Mouse (Mus musculus) MEL (cell line): ENCODE results near the gene Tmem203. TPM values are rescaled to one million over a fixed set of nuclear protein-coding genes. Genes with fewer than 3 reads are reported as not detected.

ENCODE experiments used
- DNase-seq: peaks from one replicate; pipeline ENCODE4 v3.0.0; 2011; ENCODE audit warnings: low read depth, low spot score
- H3K27ac ChIP-seq: 2 replicates; pipeline ENCODE4 v1.5.1; 2012; ENCODE audit warnings: low read depth, mild to moderate bottlenecking, control low read depth, low read length, moderate library complexity; ENCODE audit not compliant: control insufficient read depth
- H3K27me3 ChIP-seq, 2 experiments: fragments of 150-350 bp in 1 of 2; sonication (generic) in 1 of 2; 2 replicates each; pipeline ENCODE4 v1.6.1; 2012; ENCODE audit warnings: low read length in 2 of 2, mild to moderate bottlenecking in 2 of 2, improper control_type of control experiment in 1 of 2, moderate library complexity in 1 of 2; ENCODE audit not compliant: insufficient read depth in 2 of 2, control insufficient read depth in 1 of 2
- H3K36me3 ChIP-seq, 2 experiments: 2 replicates each; pipeline ENCODE4 v1.6.1; 2012 to 2014; ENCODE audit warnings: low read length in 2 of 2, improper control_type of control experiment in 1 of 2, inconsistent platforms in 1 of 2, mild to moderate bottlenecking in 1 of 2; ENCODE audit not compliant: insufficient read depth in 2 of 2, control insufficient read depth in 1 of 2
- H3K4me1 ChIP-seq, 2 experiments: fragments of 150-350 bp in 1 of 2; sonication (generic) in 1 of 2; 2 replicates each; pipeline ENCODE4 v1.6.1; 2012; ENCODE audit warnings: low read length in 2 of 2, improper control_type of control experiment in 1 of 2, mild to moderate bottlenecking in 1 of 2; ENCODE audit not compliant: insufficient read depth in 2 of 2, control insufficient read depth in 1 of 2
- H3K4me3 ChIP-seq, 2 experiments: fragments of 150-350 bp in 1 of 2; sonication (generic) in 1 of 2; 2 replicates each; pipeline ENCODE4 v1.5.1; 2012; ENCODE audit warnings: low read depth in 2 of 2, low read length in 2 of 2, mild to moderate bottlenecking in 2 of 2, moderate library complexity in 2 of 2, control low read depth in 1 of 2, improper control_type of control experiment in 1 of 2; ENCODE audit not compliant: control insufficient read depth in 1 of 2, insufficient read depth in 1 of 2
- H3K79me2 ChIP-seq: 2 replicates; pipeline ENCODE4 v1.6.1; 2012; ENCODE audit warnings: mild to moderate bottlenecking, low read length, moderate library complexity; ENCODE audit not compliant: control insufficient read depth, poor library complexity, insufficient read depth
- H3K9ac ChIP-seq: 2 replicates; pipeline ENCODE4 v1.6.1; 2012; ENCODE audit warnings: low read depth, mild to moderate bottlenecking, control low read depth, low read length, moderate library complexity; ENCODE audit not compliant: control insufficient read depth, poor library complexity, severe bottlenecking
- H3K9me3 ChIP-seq: fragments of 150-350 bp; sonication (generic); replicated peaks from 2 replicates; pipeline ENCODE4 v1.6.1; 2012; ENCODE audit warnings: mild to moderate bottlenecking, low read length, improper control_type of control experiment, moderate library complexity; ENCODE audit not compliant: insufficient read depth
- CHD1 ChIP-seq: IDR thresholded peaks from 2 replicates; pipeline ENCODE4 v1.6.1; 2012; ENCODE audit warnings: low read depth, mild to moderate bottlenecking, inconsistent platforms, low read length, improper control_type of control experiment
- CHD2 ChIP-seq: IDR thresholded peaks from 2 replicates; pipeline ENCODE4 v1.6.1; 2011; ENCODE audit warnings: low read length, improper control_type of control experiment
- E2F4 ChIP-seq: IDR thresholded peaks from 2 replicates; pipeline ENCODE4 v1.6.1; 2011; ENCODE audit warnings: low read depth, low read length, improper control_type of control experiment, borderline replicate concordance
- ELF1 ChIP-seq: IDR thresholded peaks from 2 replicates; pipeline ENCODE4 v1.6.1; 2014; ENCODE audit warnings: low read depth, mild to moderate bottlenecking, inconsistent platforms, low read length, improper control_type of control experiment, moderate library complexity
- ETS1 ChIP-seq: IDR thresholded peaks from 2 replicates; pipeline ENCODE4 v1.6.1; 2012; ENCODE audit warnings: low read depth, mild to moderate bottlenecking, inconsistent platforms, low read length, improper control_type of control experiment, moderate library complexity
- GATA1 ChIP-seq: IDR thresholded peaks from 2 replicates; pipeline ENCODE4 v1.6.1; 2011; ENCODE audit warnings: low read depth, low read length, improper control_type of control experiment
- HCFC1 ChIP-seq: IDR thresholded peaks from 2 replicates; pipeline ENCODE4 v1.6.1; 2012; ENCODE audit warnings: low read depth, mild to moderate bottlenecking, inconsistent platforms, low read length, improper control_type of control experiment, moderate library complexity
- KAT2A ChIP-seq: conservative IDR thresholded peaks from 2 replicates; pipeline ENCODE4 v1.6.1; 2012; ENCODE audit warnings: low read depth, low read length, improper control_type of control experiment, inconsistent platforms
- MAX ChIP-seq: IDR thresholded peaks from 2 replicates; pipeline ENCODE4 v1.6.1; 2011; ENCODE audit warnings: low read length, improper control_type of control experiment
- MEF2A ChIP-seq: IDR thresholded peaks from 2 replicates; pipeline ENCODE4 v1.6.1; 2014; ENCODE audit warnings: low read depth, mild to moderate bottlenecking, inconsistent platforms, low read length, improper control_type of control experiment; ENCODE audit not compliant: poor library complexity, insufficient replicate concordance, severe bottlenecking; ENCODE audit errors: extremely low read depth
- NELFE ChIP-seq: IDR thresholded peaks from 2 replicates; pipeline ENCODE4 v1.6.1; 2011; ENCODE audit warnings: low read depth, low read length, improper control_type of control experiment
- NRF1 ChIP-seq: IDR thresholded peaks from 2 replicates; pipeline ENCODE4 v1.6.1; 2014; ENCODE audit warnings: low read depth, mild to moderate bottlenecking, inconsistent platforms, low read length, improper control_type of control experiment, moderate library complexity; ENCODE audit not compliant: poor library complexity, insufficient read depth, severe bottlenecking
- POLR2AphosphoS2 ChIP-seq: IDR thresholded peaks from 2 replicates; pipeline ENCODE4 v1.6.1; 2011; ENCODE audit warnings: low read length, improper control_type of control experiment
- RAD21 ChIP-seq: IDR thresholded peaks from 2 replicates; pipeline ENCODE4 v1.6.1; 2011; ENCODE audit warnings: mild to moderate bottlenecking, low read depth, low read length, improper control_type of control experiment
- RCOR1 ChIP-seq: IDR thresholded peaks from 2 replicates; pipeline ENCODE4 v1.6.1; 2012; ENCODE audit warnings: low read depth, mild to moderate bottlenecking, inconsistent platforms, low read length, improper control_type of control experiment
- SIN3A ChIP-seq: IDR thresholded peaks from 2 replicates; pipeline ENCODE4 v1.6.1; 2012; ENCODE audit warnings: low read length, improper control_type of control experiment, inconsistent platforms
- SMC3 ChIP-seq: IDR thresholded peaks from 2 replicates; pipeline ENCODE4 v1.6.1; 2011; ENCODE audit warnings: low read depth, low read length, improper control_type of control experiment
- TBP ChIP-seq: IDR thresholded peaks from 2 replicates; pipeline ENCODE4 v1.8.0; 2011; ENCODE audit warnings: low read depth, low read length, improper control_type of control experiment
- TCF12 ChIP-seq: IDR thresholded peaks from 2 replicates; pipeline ENCODE4 v1.6.1; 2014; ENCODE audit warnings: low read depth, mild to moderate bottlenecking, inconsistent platforms, low read length, improper control_type of control experiment, moderate library complexity
- USF1 ChIP-seq: IDR thresholded peaks from 2 replicates; pipeline ENCODE4 v1.6.1; 2014; ENCODE audit warnings: low read depth, mild to moderate bottlenecking, inconsistent platforms, low read length, improper control_type of control experiment, moderate library complexity
- USF2 ChIP-seq, 2 experiments: IDR thresholded peaks; 2 replicates each; pipeline ENCODE4 v1.6.1; 2011 to 2012; ENCODE audit warnings: improper control_type of control experiment in 2 of 2, low read length in 2 of 2, borderline replicate concordance in 1 of 2, inconsistent platforms in 1 of 2, low read depth in 1 of 2, mild to moderate bottlenecking in 1 of 2; ENCODE audit not compliant: insufficient read depth in 1 of 2
- ZKSCAN1 ChIP-seq: IDR thresholded peaks from 2 replicates; pipeline ENCODE4 v1.6.1; 2012; ENCODE audit warnings: low read depth, mild to moderate bottlenecking, inconsistent platforms, low read length, improper control_type of control experiment, moderate library complexity
- ZNF384 ChIP-seq: IDR thresholded peaks from 2 replicates; pipeline ENCODE4 v1.6.1; 2012; ENCODE audit warnings: low read depth, mild to moderate bottlenecking, inconsistent platforms, low read length, improper control_type of control experiment
- polyA plus RNA-seq, 2 experiments: library from polyadenylated mRNA; stranded (reverse) in 1 of 2; unstranded in 1 of 2; fragments of >175 nt in 1 of 2; fragments of >200 nt in 1 of 2; gene quantifications; 2 replicates each; pipeline versions ENCODE4 v1.2.1 to v1.2.4; 2012; ENCODE audit warnings: low replicate concordance in 2 of 2, low read depth in 1 of 2; ENCODE audit not compliant: insufficient read length in 2 of 2, insufficient read depth in 1 of 2, missing spikeins in 1 of 2
- total RNA-seq: library from RNA; depleted of rRNA; stranded (reverse); fragments of 300-350 nt; gene quantifications from 2 replicates; pipeline ENCODE4 v1.2.3, GENCODE M21; 2012

The Tmem203 gene
- total and polyA plus RNA-seq, 3 experiments = 8.4 to 17.0 TPM; not detected in 1

DNA sequence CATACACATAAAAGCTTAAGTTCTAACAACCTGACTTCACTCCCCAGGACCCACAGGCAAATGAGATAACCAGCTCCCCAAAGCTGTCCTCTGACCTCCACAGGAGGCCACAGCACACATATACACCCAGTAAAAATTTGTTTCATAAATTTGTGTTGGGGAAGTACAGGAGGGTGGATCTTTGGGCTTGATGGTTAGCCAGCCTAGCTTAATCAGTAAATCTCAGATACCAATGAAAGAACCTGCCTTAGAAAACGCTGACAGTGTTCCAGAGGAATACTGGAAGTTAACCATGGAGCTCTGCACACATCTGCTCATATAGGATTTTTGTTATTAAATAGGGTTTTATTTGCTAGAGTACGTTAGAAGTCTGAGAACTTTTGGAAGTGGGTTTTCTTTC lies 37.6 kb upstream of the Tmem203 start:
- TF ChIP-seq NELFE (no peak), ZKSCAN1 (no peak), KAT2A (no peak), MEF2A (no peak), SMC3 (no peak), TCF12 (no peak)
- no peak for DNase-seq
- no peaks in the 10 kb centered on the region for H3K9me3 ChIP-seq
- no peak overlapping the region for H3K4me3 ChIP-seq
- no peaks in the 10 kb centered on the region for H3K4me1 ChIP-seq
- H3K27me3 ChIP-seq = no peaks in the 10 kb centered on the region
- H3K9ac ChIP-seq = no peak overlapping the region
- H3K36me3 ChIP-seq = peaks cover 0 to 3% of the 10 kb centered on the region in 2 experiments; a peak in 1 of 4 replicates
- no peaks in the 10 kb centered on the region; the same call in 1 of the 2 replicates for H3K79me2 ChIP-seq
- no peak overlapping the region for H3K27ac ChIP-seq

DNA sequence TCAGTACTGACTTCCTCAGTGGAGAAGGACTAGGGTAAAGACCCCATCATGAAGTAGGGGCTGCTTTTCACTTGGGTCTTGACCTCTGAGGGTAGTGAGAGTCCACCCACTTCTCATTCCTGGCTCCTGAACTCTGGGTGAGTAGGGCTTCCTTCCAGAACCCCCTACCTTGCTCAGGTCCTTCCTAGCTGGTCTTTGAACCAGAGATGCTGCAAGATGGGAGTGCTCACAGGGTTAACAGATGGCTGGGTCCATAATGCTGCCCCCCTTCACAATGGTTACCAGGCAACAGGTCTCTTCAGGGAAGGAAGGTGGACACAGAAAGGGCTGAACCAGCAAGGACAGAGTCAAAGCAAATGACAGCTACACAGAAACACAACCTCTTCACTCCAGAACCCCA lies 36.8 kb upstream of the Tmem203 start, which contains the start of gene Fam166a:
Gene Fam166a (plus strand): TSS at position 301 of the 400 bp plus-strand sequence.
- no peaks in the 10 kb centered on the region; a peak in 1 of 4 replicates for H3K4me1 ChIP-seq
- no peak for TF ChIP-seq CHD1
- no peak for TF ChIP-seq USF2 (IDR thresholded peaks at IDR 0.05; ENCODE audit: borderline replicate concordance in 1 of 2, insufficient read depth in 1 of 2, low read depth in 1 of 2, low read length in 2 of 2)
- no peak for TF ChIP-seq KAT2A
- no peak for TF ChIP-seq TBP
- no peak for TF ChIP-seq ETS1
- TF ChIP-seq NRF1 = no peak
- no peak for TF ChIP-seq GATA1
- TF ChIP-seq POLR2AphosphoS2 = no peak
- no peak for TF ChIP-seq USF1
- TF ChIP-seq RCOR1 = no peak
- no peak for TF ChIP-seq ZNF384
- TF ChIP-seq MAX = no peak
- TF ChIP-seq E2F4 = no peak
- no peak for TF ChIP-seq CHD2
- TF ChIP-seq RAD21 = no peak
- no peak for TF ChIP-seq SIN3A
- no peak for TF ChIP-seq HCFC1
- TF ChIP-seq ELF1 = no peak
- TF ChIP-seq, all 39 proteins: peak for 0
- H3K4me3 ChIP-seq = no peak within 1 kb of the TSS

More for the DNA sequence above, 36.8 kb upstream of the Tmem203 start, which contains the start of gene Fam166a:
- H3K79me2 ChIP-seq = peaks cover 4% of the 10 kb centered on the region
- no peak within 1 kb of the TSS for H3K27ac ChIP-seq
- H3K9ac ChIP-seq = no peak within 1 kb of the TSS
- no peak for DNase-seq
- H3K27me3 ChIP-seq = no peaks in the 10 kb centered on the region
- H3K36me3 ChIP-seq = peaks cover 2 to 3% of the 10 kb centered on the region in 2 experiments; a peak in 3 of 4 replicates
- H3K9me3 ChIP-seq = no peaks in the 10 kb centered on the region
